Mouse (Mus musculus): Measurements from ENCODE around the gene Plcb1. TPM values are rescaled to one million over a fixed set of nuclear protein-coding genes. Genes with fewer than 3 reads are reported as not detected.

Plcb1 gene
- total RNA-seq, 1 experiment: 0.89 TPM

DNA sequence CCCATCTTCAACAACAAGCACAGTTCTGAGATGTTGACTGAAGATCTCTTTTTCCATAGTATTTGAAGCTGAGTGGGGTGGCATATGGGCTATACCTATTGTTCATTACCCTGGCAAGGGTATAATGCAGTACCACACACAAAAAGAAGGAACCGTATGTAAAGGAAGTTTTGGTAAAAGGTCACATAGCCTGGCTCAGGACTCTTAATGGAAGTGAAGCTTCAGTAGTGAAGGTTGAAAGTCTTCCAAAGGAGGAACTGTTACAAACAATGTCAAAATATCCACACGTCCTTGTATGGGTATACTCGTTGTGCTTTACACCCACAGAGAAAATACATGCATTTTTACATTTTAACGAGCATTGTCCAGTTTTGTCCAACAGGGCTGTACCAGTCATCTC lies 91.3 kb downstream of the Plcb1 start:
- Histone ChIP-seq H3K4me3 (ENCODE audit: insufficient read depth in 1 of 2, low read depth in 1 of 2, low read length in 2 of 2, poor library complexity in 1 of 2, severe bottlenecking in 1 of 2) (no peak overlapping the region), H3K9ac (ENCODE audit: insufficient read depth, low read depth, low read length, poor library complexity, severe bottlenecking) (no peak overlapping the region), H3K36me3 (ENCODE audit: control insufficient read depth, insufficient read depth, low read length, poor library complexity, severe bottlenecking) (no peaks in the 10 kb centered on the region), H3K4me1 (ENCODE audit: control insufficient read depth in 2 of 2, insufficient read depth in 2 of 2, low read length in 2 of 2, poor library complexity in 1 of 2) (no peaks in the 10 kb centered on the region), H3K9me3 (ENCODE audit: control insufficient read depth, insufficient read depth, low read depth, low read length) (no peaks in the 10 kb centered on the region), H3K27ac (ENCODE audit: insufficient read depth, low read depth, low read length, poor library complexity, severe bottlenecking) (no peak overlapping the region)
- TF ChIP-seq ZC3H11A (IDR thresholded peaks at IDR 0.05; ENCODE audit: borderline replicate concordance, low read depth, low read length) (no peak), HCFC1 (IDR thresholded peaks at IDR 0.05; ENCODE audit: borderline replicate concordance, insufficient read depth, low read length) (no peak), CHD2 (IDR thresholded peaks at IDR 0.05; ENCODE audit: low read depth, low read length) (no peak), ZNF384 (IDR thresholded peaks at IDR 0.05; ENCODE audit: low read depth, low read length) (no peak), MAFK (IDR thresholded peaks at IDR 0.05; ENCODE audit: insufficient read depth, low read depth, low read length) (no peak)
- no peak for DNase-seq (ENCODE audit: low read depth, low spot score)
- in situ Hi-C loops (cut with MboI; ENCODE audit: low sequenced_read_pairs in 2 of 2, unreplicated experiment in 2 of 2): no loop called here

DNA sequence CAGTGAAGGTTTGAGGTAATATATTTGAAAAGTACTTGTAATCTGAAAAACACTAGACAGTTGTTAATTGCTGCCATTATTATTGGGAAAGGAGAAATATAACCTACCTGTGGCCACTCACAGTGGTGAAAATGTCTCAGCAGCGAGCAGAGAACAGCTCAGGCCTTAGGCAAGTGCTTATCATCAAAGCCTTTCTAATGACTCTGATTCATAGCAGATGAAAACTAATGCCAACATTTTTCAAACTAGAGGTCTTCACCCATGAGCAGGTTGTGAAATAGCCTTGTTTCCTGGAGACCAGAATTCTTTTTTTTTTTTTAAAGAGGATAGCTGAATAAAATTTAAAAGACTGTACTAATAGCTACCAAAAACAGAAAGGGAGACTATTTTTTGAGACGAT lies 105.3 kb downstream of the Plcb1 start:
- Histone ChIP-seq H3K9me3 (ENCODE audit: control insufficient read depth, insufficient read depth, low read depth, low read length) (no peaks in the 10 kb centered on the region), H3K4me1 (ENCODE audit: control insufficient read depth in 2 of 2, insufficient read depth in 2 of 2, low read length in 2 of 2, poor library complexity in 1 of 2) (no peaks in the 10 kb centered on the region), H3K27ac (ENCODE audit: insufficient read depth, low read depth, low read length, poor library complexity, severe bottlenecking) (no peak overlapping the region), H3K4me3 (ENCODE audit: insufficient read depth in 1 of 2, low read depth in 1 of 2, low read length in 2 of 2, poor library complexity in 1 of 2, severe bottlenecking in 1 of 2) (no peak overlapping the region), H3K9ac (ENCODE audit: insufficient read depth, low read depth, low read length, poor library complexity, severe bottlenecking) (no peak overlapping the region), H3K36me3 (ENCODE audit: control insufficient read depth, insufficient read depth, low read length, poor library complexity, severe bottlenecking) (no peaks in the 10 kb centered on the region)
- in situ Hi-C loops (cut with MboI; ENCODE audit: low sequenced_read_pairs in 2 of 2, unreplicated experiment in 2 of 2): no loop called here
- TF ChIP-seq ZC3H11A (IDR thresholded peaks at IDR 0.05; ENCODE audit: borderline replicate concordance, low read depth, low read length) (no peak), ZNF384 (IDR thresholded peaks at IDR 0.05; ENCODE audit: low read depth, low read length) (no peak), CHD2 (IDR thresholded peaks at IDR 0.05; ENCODE audit: low read depth, low read length) (no peak), HCFC1 (IDR thresholded peaks at IDR 0.05; ENCODE audit: borderline replicate concordance, insufficient read depth, low read length) (no peak), MAFK (IDR thresholded peaks at IDR 0.05; ENCODE audit: insufficient read depth, low read depth, low read length) (no peak)
- no peak for DNase-seq (ENCODE audit: low read depth, low spot score)

DNA sequence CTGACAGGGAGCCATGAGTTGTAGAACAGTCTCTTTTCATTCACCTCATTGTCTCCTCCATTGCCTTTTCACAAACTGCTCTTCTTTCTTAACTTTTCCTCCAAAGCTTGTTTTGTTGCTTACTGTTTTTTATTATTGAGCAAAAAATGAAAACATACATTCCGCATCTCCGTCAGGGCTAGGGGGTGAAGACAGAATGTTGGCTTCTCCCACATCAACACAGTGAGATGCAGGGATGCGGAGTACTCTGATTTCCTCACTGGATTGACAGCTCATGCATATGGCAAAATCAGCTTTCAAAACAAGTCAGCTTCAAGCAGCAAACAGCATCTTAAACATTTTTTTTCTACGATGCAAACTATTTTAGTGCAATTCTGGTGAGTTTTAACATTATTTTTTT lies 108.9 kb downstream of the Plcb1 start:
- H3K9me3 ChIP-seq (ENCODE audit: control insufficient read depth, insufficient read depth, low read depth, low read length): no peaks in the 10 kb centered on the region
- no peaks in the 10 kb centered on the region for H3K36me3 ChIP-seq (ENCODE audit: control insufficient read depth, insufficient read depth, low read length, poor library complexity, severe bottlenecking)
- TF ChIP-seq MAFK (IDR thresholded peaks at IDR 0.05; ENCODE audit: insufficient read depth, low read depth, low read length) (no peak), ZNF384 (IDR thresholded peaks at IDR 0.05; ENCODE audit: low read depth, low read length) (no peak), HCFC1 (IDR thresholded peaks at IDR 0.05; ENCODE audit: borderline replicate concordance, insufficient read depth, low read length) (no peak), ZC3H11A (IDR thresholded peaks at IDR 0.05; ENCODE audit: borderline replicate concordance, low read depth, low read length) (no peak), CHD2 (IDR thresholded peaks at IDR 0.05; ENCODE audit: low read depth, low read length) (no peak)
- no peak overlapping the region for H3K9ac ChIP-seq (ENCODE audit: insufficient read depth, low read depth, low read length, poor library complexity, severe bottlenecking)
- H3K4me1 ChIP-seq (ENCODE audit: control insufficient read depth in 2 of 2, insufficient read depth in 2 of 2, low read length in 2 of 2, poor library complexity in 1 of 2): no peaks in the 10 kb centered on the region
- H3K27ac ChIP-seq (ENCODE audit: insufficient read depth, low read depth, low read length, poor library complexity, severe bottlenecking): no peak overlapping the region
- in situ Hi-C loops (cut with MboI; ENCODE audit: low sequenced_read_pairs in 2 of 2, unreplicated experiment in 2 of 2): no loop called here
- DNase-seq (ENCODE audit: low read depth, low spot score): no peak
- H3K4me3 ChIP-seq (ENCODE audit: insufficient read depth in 1 of 2, low read depth in 1 of 2, low read length in 2 of 2, poor library complexity in 1 of 2, severe bottlenecking in 1 of 2): no peak overlapping the region

DNA sequence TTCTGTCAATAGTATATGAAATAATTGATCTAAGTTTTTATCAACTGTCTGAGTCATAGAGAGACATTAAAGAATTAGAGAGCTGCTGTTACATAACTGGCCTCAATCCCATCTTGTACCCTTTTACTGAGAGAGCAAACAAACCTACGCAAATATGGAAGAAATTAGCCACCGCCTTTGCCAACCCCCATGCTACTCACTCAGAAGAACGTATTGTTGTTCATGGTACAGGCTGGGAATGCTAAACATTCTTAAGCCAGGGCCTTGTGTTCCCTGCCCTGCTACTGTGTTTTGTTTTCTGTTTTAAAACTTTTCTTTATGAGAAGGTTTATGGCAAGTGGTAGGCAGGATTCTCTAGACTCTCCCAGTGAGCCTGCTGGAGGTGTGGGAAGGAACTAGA lies 110.3 kb downstream of the Plcb1 start:
- in situ Hi-C loops (cut with MboI; ENCODE audit: low sequenced_read_pairs in 2 of 2, unreplicated experiment in 2 of 2): no loop called here
- Histone ChIP-seq H3K27ac (ENCODE audit: insufficient read depth, low read depth, low read length, poor library complexity, severe bottlenecking) (no peak overlapping the region), H3K4me1 (ENCODE audit: control insufficient read depth in 2 of 2, insufficient read depth in 2 of 2, low read length in 2 of 2, poor library complexity in 1 of 2) (no peaks in the 10 kb centered on the region), H3K4me3 (ENCODE audit: insufficient read depth in 1 of 2, low read depth in 1 of 2, low read length in 2 of 2, poor library complexity in 1 of 2, severe bottlenecking in 1 of 2) (no peak overlapping the region), H3K36me3 (ENCODE audit: control insufficient read depth, insufficient read depth, low read length, poor library complexity, severe bottlenecking) (no peaks in the 10 kb centered on the region), H3K9me3 (ENCODE audit: control insufficient read depth, insufficient read depth, low read depth, low read length) (no peaks in the 10 kb centered on the region), H3K9ac (ENCODE audit: insufficient read depth, low read depth, low read length, poor library complexity, severe bottlenecking) (no peak overlapping the region)
- no peak for TF ChIP-seq MAFK (IDR thresholded peaks at IDR 0.05; ENCODE audit: insufficient read depth, low read depth, low read length)
- TF ChIP-seq HCFC1 (IDR thresholded peaks at IDR 0.05; ENCODE audit: borderline replicate concordance, insufficient read depth, low read length): no peak
- TF ChIP-seq ZNF384 (IDR thresholded peaks at IDR 0.05; ENCODE audit: low read depth, low read length): no peak
- no peak for DNase-seq (ENCODE audit: low read depth, low spot score)

DNA sequence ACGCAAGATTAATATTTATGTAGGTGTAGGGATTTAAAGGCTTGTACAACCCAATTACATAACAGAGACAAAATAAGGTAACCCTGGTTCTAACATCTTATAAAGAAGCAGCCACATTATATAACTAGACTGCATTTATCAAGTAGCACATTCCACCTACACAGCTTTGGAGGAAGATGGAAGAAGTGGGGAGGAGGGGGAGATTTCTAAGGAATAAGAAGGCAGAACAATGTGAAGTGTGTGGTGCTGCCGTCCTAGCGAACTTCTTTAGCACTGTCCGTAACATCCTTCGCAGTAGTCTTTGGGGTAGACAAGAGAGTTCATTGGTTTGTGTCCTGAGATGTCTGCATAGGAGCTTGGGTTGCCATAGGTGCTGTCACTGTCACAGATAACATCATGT lies 111.2 kb downstream of the Plcb1 start:
- in situ Hi-C loops (cut with MboI; ENCODE audit: low sequenced_read_pairs in 2 of 2, unreplicated experiment in 2 of 2): no loop called here
- no peak overlapping the region for H3K4me3 ChIP-seq (ENCODE audit: insufficient read depth in 1 of 2, low read depth in 1 of 2, low read length in 2 of 2, poor library complexity in 1 of 2, severe bottlenecking in 1 of 2)
- H3K9me3 ChIP-seq (ENCODE audit: control insufficient read depth, insufficient read depth, low read depth, low read length): no peaks in the 10 kb centered on the region
- DNase-seq (ENCODE audit: low read depth, low spot score): no peak
- H3K9ac ChIP-seq (ENCODE audit: insufficient read depth, low read depth, low read length, poor library complexity, severe bottlenecking): no peak overlapping the region
- no peaks in the 10 kb centered on the region for H3K36me3 ChIP-seq (ENCODE audit: control insufficient read depth, insufficient read depth, low read length, poor library complexity, severe bottlenecking)
- H3K27ac ChIP-seq (ENCODE audit: insufficient read depth, low read depth, low read length, poor library complexity, severe bottlenecking): no peak overlapping the region
- TF ChIP-seq ZNF384 (IDR thresholded peaks at IDR 0.05; ENCODE audit: low read depth, low read length): no peak
- no peak for TF ChIP-seq CHD2 (IDR thresholded peaks at IDR 0.05; ENCODE audit: low read depth, low read length)
- TF ChIP-seq HCFC1 (IDR thresholded peaks at IDR 0.05; ENCODE audit: borderline replicate concordance, insufficient read depth, low read length): no peak
- TF ChIP-seq ZC3H11A (IDR thresholded peaks at IDR 0.05; ENCODE audit: borderline replicate concordance, low read depth, low read length): no peak
- no peak for TF ChIP-seq MAFK (IDR thresholded peaks at IDR 0.05; ENCODE audit: insufficient read depth, low read depth, low read length)
- H3K4me1 ChIP-seq (ENCODE audit: control insufficient read depth in 2 of 2, insufficient read depth in 2 of 2, low read length in 2 of 2, poor library complexity in 1 of 2): no peaks in the 10 kb centered on the region
